19 mouse cellular contexts compared by ENCODE assay signal in the genomic region with DNA sequence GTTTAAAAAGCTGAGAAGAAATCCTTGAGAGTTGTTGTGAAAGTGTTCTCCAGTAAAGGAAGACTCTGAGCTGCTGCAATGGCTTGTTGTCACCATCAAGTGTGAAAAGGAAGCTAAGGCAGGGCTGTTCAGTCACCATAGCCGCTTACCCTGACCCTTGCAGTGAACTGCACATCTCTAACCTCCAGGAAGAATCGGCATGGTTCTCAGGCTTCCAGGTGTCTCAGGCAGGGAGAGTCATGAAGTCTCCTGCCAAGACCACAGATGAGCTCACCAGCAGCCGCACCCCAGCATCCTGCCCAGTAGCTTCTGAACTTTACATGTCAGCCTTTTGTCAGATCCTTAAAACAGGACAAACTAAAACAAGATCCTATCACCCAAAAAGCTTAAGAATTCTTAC. TPM values are rescaled to one million over a fixed set of nuclear protein-coding genes. Genes with fewer than 3 reads are reported as not detected.
DNase-seq lines count a peak whose midpoint lies in the region; ATAC-seq and TF ChIP-seq lines count a peak whose summit lies in the region.
"Had no signal": no experiment of that assay in that cellular context is flagged by ENCODE, and none has a peak within 500 bp of the region (broad histone marks: within the 10 kb centered on the region; RNA-seq: fewer than 3 reads in every experiment).

No protein-coding gene starts in this region.

- H3K27me3 ChIP-seq in heart, embryonic 15.5 days = no peaks in the 10 kb centered on the region
- H3K27me3 ChIP-seq in spleen, adult 2 months (ENCODE audit: control insufficient read depth, insufficient read depth, low read length) = no peaks in the 10 kb centered on the region
- H3K27me3 ChIP-seq in stomach, postnatal 0 days (ENCODE audit: control insufficient read depth, insufficient read depth, low read length) = no peaks in the 10 kb centered on the region
- no peaks in the 10 kb centered on the region for H3K27me3 ChIP-seq in thymus, adult 2 months (ENCODE audit: control insufficient read depth, insufficient read depth, low read length)
- H3K27me3 ChIP-seq: CH12.LX; forebrain, embryonic 12.5 days; limb, embryonic 12.5 days; lung, embryonic 15.5 days; megakaryocyte, embryonic 14.5 days had no signal

- no peak overlapping the region for H3K9ac ChIP-seq in heart, embryonic 15.5 days
- no peak overlapping the region for H3K9ac ChIP-seq in stomach, postnatal 0 days (ENCODE audit: low read length)
- H3K9ac ChIP-seq: forebrain, embryonic 12.5 days; hindbrain, embryonic 14.5 days; limb, embryonic 12.5 days; liver, embryonic 14.5 days; lung, embryonic 15.5 days had no signal

- H3K9me3 ChIP-seq in heart, embryonic 15.5 days (replicated peaks) = no peaks in the 10 kb centered on the region
- no peaks in the 10 kb centered on the region for H3K9me3 ChIP-seq in stomach, postnatal 0 days (ENCODE audit: control insufficient read depth, low read length)
- H3K9me3 ChIP-seq: forebrain, embryonic 12.5 days; heart, embryonic 10.5 days; limb, embryonic 12.5 days; lung, embryonic 15.5 days; megakaryocyte, embryonic 14.5 days had no signal

- no peak for DNase-seq in heart, adult 9 months (ENCODE audit: low spot score in 2 of 2)
- no peak for DNase-seq in spleen, adult 2 months (ENCODE audit: low read depth in 1 of 2, low spot score in 2 of 2)
- no peak for DNase-seq in spleen, postnatal 10 days (ENCODE audit: low spot score in 2 of 2)
- peak; percentile 44 for DNase-seq in T-cell, adult 2 months (ENCODE audit: low spot score)
- no peak for DNase-seq in stomach, postnatal 0 days (ENCODE audit: low spot score)
- no peak for DNase-seq in thymus, adult 2 months
- DNase-seq: cerebellum, adult 2 months; right cerebral cortex, postnatal 25 days had no signal

- WGBS in heart, embryonic 15.5 days = 27% methylated on average over 3 of the region's 3 CpGs
- 80% methylated on average over 3 of the region's 3 CpGs for WGBS in spleen, adult 2 months
- 43% methylated on average over 3 of the region's 3 CpGs for WGBS in stomach, postnatal 0 days
- WGBS in thymus, adult 2 months = 53% methylated on average over 3 of the region's 3 CpGs

- ATAC-seq in heart, embryonic 15.5 days (replicated peaks; ENCODE audit: insufficient number of reproducible peaks, insufficient read depth, low FRiP score, low read depth) = no peak; the same call in 1 of the 2 replicates
- ATAC-seq in stomach, postnatal 0 days (ENCODE audit: low FRiP score, low TSS enrichment) = no peak
- ATAC-seq: intestine, postnatal 0 days; midbrain, embryonic 16.5 days had no signal

- TF ChIP-seq CTCF in spleen, adult 2 months (IDR thresholded peaks at IDR 0.05; ENCODE audit: extremely low read depth, insufficient read depth, insufficient read length, insufficient replicate concordance) = no peak
- TF ChIP-seq CTCF in stomach, postnatal 0 days (IDR thresholded peaks at IDR 0.05; ENCODE audit: low read depth) = no peak
- TF ChIP-seq CTCF in thymus, adult 2 months (IDR thresholded peaks at IDR 0.05; ENCODE audit: borderline replicate concordance, control insufficient read depth, extremely low read depth, insufficient read depth, low read length, poor library complexity) = no peak

- H3K36me3 ChIP-seq in heart, embryonic 15.5 days = peaks cover 17% of the 10 kb centered on the region
- peaks cover 32% of the 10 kb centered on the region for H3K36me3 ChIP-seq in spleen, adult 2 months (ENCODE audit: control insufficient read depth, insufficient read depth, low read length)
- peaks cover 5% of the 10 kb centered on the region for H3K36me3 ChIP-seq in stomach, postnatal 0 days (ENCODE audit: control insufficient read depth, insufficient read depth, low read length)
- no peaks in the 10 kb centered on the region for H3K36me3 ChIP-seq in thymus, adult 2 months (ENCODE audit: control insufficient read depth, insufficient read depth, low read length)
- H3K36me3 ChIP-seq: forebrain, embryonic 12.5 days had no signal

- no peak for TF ChIP-seq EP300 in stomach, postnatal 0 days (optimal IDR thresholded peaks at IDR 0.05)

- H3K4me2 ChIP-seq in heart, embryonic 15.5 days = no peak overlapping the region
- H3K4me2 ChIP-seq in stomach, postnatal 0 days (replicated peaks; ENCODE audit: low read depth) = no peak overlapping the region
- H3K4me2 ChIP-seq: forebrain, embryonic 12.5 days; hindbrain, embryonic 14.5 days; limb, embryonic 12.5 days; lung, embryonic 15.5 days had no signal

- TF ChIP-seq POLR2A in spleen, adult 2 months (IDR thresholded peaks at IDR 0.05; ENCODE audit: low read depth, low read length) = no peak
- no peak for TF ChIP-seq POLR2A in thymus, adult 2 months (IDR thresholded peaks at IDR 0.05; ENCODE audit: control insufficient read depth, extremely low read depth, insufficient read depth, low read length, poor library complexity)

- H3K4me1 ChIP-seq in heart, embryonic 15.5 days (replicated peaks) = peaks cover 16% of the 10 kb centered on the region
- H3K4me1 ChIP-seq in spleen, adult 2 months (ENCODE audit: control insufficient read depth, insufficient read depth, insufficient read length) = peaks cover 2% of the 10 kb centered on the region; the same call in 1 of the 2 replicates
- H3K4me1 ChIP-seq in stomach, postnatal 0 days (replicated peaks; ENCODE audit: control insufficient read depth, insufficient read depth) = peaks cover 8% of the 10 kb centered on the region; the same call in 1 of the 2 replicates
- H3K4me1 ChIP-seq in thymus, adult 2 months (replicated peaks; ENCODE audit: control insufficient read depth, insufficient read depth, low read length) = peaks cover 2% of the 10 kb centered on the region; the same call in 1 of the 2 replicates
- H3K4me1 ChIP-seq: forebrain, embryonic 12.5 days; limb, embryonic 12.5 days had no signal

- H3K27ac ChIP-seq in heart, embryonic 15.5 days = peak overlapping the region; percentile 22; the same call in 1 of the 2 replicates
- H3K27ac ChIP-seq in spleen, adult 2 months (ENCODE audit: insufficient read depth, low read length) = peak overlapping the region; percentile 12; the same call in 1 of the 2 replicates
- no peak overlapping the region; the same call in 1 of the 2 replicates for H3K27ac ChIP-seq in stomach, postnatal 0 days (replicated peaks)
- H3K27ac ChIP-seq in thymus, adult 2 months (ENCODE audit: control insufficient read depth, insufficient read depth, low read length) = no peak overlapping the region
- H3K27ac ChIP-seq: forebrain, embryonic 12.5 days; heart, embryonic 10.5 days; hindbrain, embryonic 14.5 days; limb, embryonic 12.5 days; liver, embryonic 14.5 days; lung, embryonic 15.5 days had no signal

- no peak overlapping the region for H3K4me3 ChIP-seq in heart, embryonic 15.5 days
- H3K4me3 ChIP-seq in spleen, adult 2 months (ENCODE audit: extremely low read depth, insufficient read depth, insufficient read length) = no peak overlapping the region
- no peak overlapping the region for H3K4me3 ChIP-seq in stomach, postnatal 0 days (ENCODE audit: low read depth, low read length)
- H3K4me3 ChIP-seq in thymus, adult 2 months (ENCODE audit: control insufficient read depth, insufficient read depth, low read length) = no peak overlapping the region
- H3K4me3 ChIP-seq: forebrain, embryonic 12.5 days; heart, embryonic 10.5 days; limb, embryonic 12.5 days; lung, embryonic 15.5 days; megakaryocyte, embryonic 14.5 days had no signal

RNA-seq across cellular contexts. Expression of gene Cmss1, which starts 40.4 kb away (rescaled TPM):
- polyA plus RNA-seq in heart, embryonic 15.5 days (2015; fragmentation: Nextera tagmentation; extraction: Ambion mirVana) = 33.8 and 35.4 TPM in 2 replicates
- 3.0 and 3.4 TPM in 2 replicates for polyA plus RNA-seq in spleen, adult 2 months (2012; rRNA removed)
- 24.5 and 26.5 TPM in 2 replicates for polyA plus RNA-seq in stomach, postnatal 0 days (2015; fragmentation: Nextera tagmentation; extraction: Ambion mirVana)
- 6.2 and 8.4 TPM in 2 replicates for polyA plus RNA-seq in thymus, adult 2 months (2012; rRNA removed)

Comparison
In these comparisons a context has a peak if more than half of its experiments do, and no peak if none do; other contexts are left out.
1. H3K27ac ChIP-seq: peak in heart, embryonic 15.5 days (single experiment) and spleen, adult 2 months (single experiment); none in stomach, postnatal 0 days (single experiment) and thymus, adult 2 months (single experiment).